Mouse (Mus musculus): ENCODE data around the gene Stk39. TPM values are rescaled to one million over a fixed set of nuclear protein-coding genes. Genes with fewer than 3 reads are reported as not detected.

Stk39 gene
- polyA plus RNA-seq, 1 experiment from 2014 or later = 30.0 TPM

DNA sequence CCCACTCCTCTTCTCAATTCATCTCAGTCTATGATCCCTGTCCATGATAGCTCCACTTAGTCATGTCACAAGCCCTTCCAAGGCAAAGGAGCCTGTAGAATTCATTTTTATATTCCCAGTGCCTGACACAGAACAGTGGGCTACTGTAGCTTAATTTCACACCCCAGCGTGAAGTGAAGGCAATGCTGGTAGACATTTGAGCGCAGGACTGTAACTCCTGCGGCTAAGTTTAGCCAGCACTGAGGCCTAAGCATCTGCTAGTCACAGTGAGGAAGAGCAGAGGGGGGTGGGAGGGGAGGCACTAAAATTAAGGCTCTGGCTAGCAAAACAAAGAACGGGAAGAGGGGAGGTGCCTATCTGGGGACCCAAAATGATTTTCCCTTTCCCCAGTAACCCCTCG, 110.4 kb downstream of the Stk39 start:
- Histone ChIP-seq H3K4me1 (ENCODE audit: control insufficient read depth, insufficient read depth, low read length) (peaks cover 8% of the 10 kb centered on the region; the same call in 1 of the 2 replicates), H3K27me3 (ENCODE audit: control insufficient read depth, insufficient read depth, low read length) (no peaks in the 10 kb centered on the region), H3K9ac (ENCODE audit: low read depth, low read length) (no peak overlapping the region), H3K27ac (ENCODE audit: low read depth, low read length) (no peak overlapping the region), H3K4me2 (replicated peaks; ENCODE audit: low read depth, low read length) (no peak overlapping the region), H3K9me3 (ENCODE audit: control insufficient read depth, low read length) (no peaks in the 10 kb centered on the region), H3K4me3 (ENCODE audit: low read length) (no peak overlapping the region), H3K36me3 (ENCODE audit: control insufficient read depth, insufficient read depth, low read length) (peaks cover 17% of the 10 kb centered on the region)
- 53% methylated on average over 5 of the region's 5 CpGs for WGBS
- no peak for ATAC-seq (ENCODE audit: low FRiP score, low TSS enrichment)

DNA sequence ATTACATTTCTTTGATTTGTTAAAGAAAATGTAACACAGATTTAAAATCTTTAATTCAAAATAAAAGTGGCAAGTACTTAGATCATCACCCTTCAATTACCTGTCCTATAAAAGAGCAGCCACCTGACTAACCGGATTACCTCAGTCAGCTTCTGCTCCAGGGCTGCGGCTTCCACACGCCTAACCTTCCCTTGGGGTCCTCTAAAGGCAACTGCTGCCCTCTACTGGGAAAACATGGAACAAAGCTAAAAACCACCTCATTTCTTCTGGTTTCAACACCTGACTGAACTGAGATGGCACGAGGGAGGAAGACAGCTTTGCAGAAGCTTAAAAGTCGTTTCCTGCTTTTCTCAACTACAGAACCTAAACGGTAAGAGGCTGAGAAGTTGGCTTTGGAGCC, 121.4 kb downstream of the Stk39 start:
- no peak overlapping the region for H3K27ac ChIP-seq (ENCODE audit: low read depth, low read length)
- WGBS = 10% methylated on average over 6 of the region's 6 CpGs
- peak; percentile 32; the same call in 1 of the 2 replicates for ATAC-seq (ENCODE audit: low FRiP score, low TSS enrichment)

DNA sequence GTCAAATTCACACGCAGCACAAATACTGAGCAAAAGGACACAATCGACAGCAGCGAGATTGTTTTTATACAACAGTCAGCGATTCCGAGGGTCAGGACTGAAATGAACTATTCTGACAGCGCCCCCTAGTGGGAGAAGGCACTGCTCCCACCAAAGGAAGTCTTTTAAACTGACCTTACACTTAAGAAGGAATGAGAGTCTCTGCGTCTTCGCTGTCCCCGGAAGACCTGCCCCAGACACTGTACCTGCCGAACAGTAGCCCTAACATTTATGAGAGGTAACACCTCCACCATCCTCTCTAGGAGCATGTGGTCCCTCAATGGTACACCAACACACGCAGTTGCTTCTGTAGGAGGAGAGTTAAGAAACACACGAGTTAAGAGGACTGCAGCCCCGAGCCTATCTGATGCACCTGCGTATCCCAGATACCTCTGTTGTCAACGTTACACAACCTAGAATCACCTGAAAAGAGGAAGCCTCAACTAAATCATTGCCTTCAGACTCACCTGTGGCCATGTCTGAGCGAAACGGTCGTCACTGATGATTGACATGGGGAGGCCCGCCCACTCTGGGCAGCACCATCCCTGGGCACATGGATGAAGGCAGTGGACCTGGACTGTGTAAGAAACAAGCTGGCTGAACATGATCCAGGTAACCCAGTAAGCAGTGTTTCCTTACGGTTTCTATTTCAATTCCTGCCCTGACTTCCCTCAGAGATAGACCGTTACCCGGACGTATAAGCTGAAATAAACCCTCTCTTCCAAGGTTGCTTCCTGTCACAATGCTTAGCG, 122.3 kb downstream of the Stk39 start:
- H3K4me3 ChIP-seq (ENCODE audit: low read length) = no peak overlapping the region
- peaks cover 10% of the 10 kb centered on the region; the same call in 1 of the 2 replicates for H3K36me3 ChIP-seq (ENCODE audit: control insufficient read depth, insufficient read depth, low read length)
- 0 out of 2 replicates have a peak, but pooled peaks cover 4% of the 10 kb centered on the region for H3K4me1 ChIP-seq (ENCODE audit: control insufficient read depth, insufficient read depth, low read length)
- no peak overlapping the region for H3K9ac ChIP-seq (ENCODE audit: low read depth, low read length)
- no peaks in the 10 kb centered on the region for H3K9me3 ChIP-seq (ENCODE audit: control insufficient read depth, low read length)
- no peaks in the 10 kb centered on the region for H3K27me3 ChIP-seq (ENCODE audit: control insufficient read depth, insufficient read depth, low read length)
- WGBS = 57% methylated on average over 24 of the region's 24 CpGs
- H3K4me2 ChIP-seq (replicated peaks; ENCODE audit: low read depth, low read length) = no peak overlapping the region
- no peak overlapping the region for H3K27ac ChIP-seq (ENCODE audit: low read depth, low read length)
- ATAC-seq (ENCODE audit: low FRiP score, low TSS enrichment) = peak; percentile 42

More for the DNA sequence above, 121.4 kb downstream of the Stk39 start:
- 0 out of 2 replicates have a peak, but pooled peaks cover 4% of the 10 kb centered on the region for H3K4me1 ChIP-seq (ENCODE audit: control insufficient read depth, insufficient read depth, low read length)
- H3K9ac ChIP-seq (ENCODE audit: low read depth, low read length) = no peak overlapping the region
- H3K27me3 ChIP-seq (ENCODE audit: control insufficient read depth, insufficient read depth, low read length) = no peaks in the 10 kb centered on the region
- H3K9me3 ChIP-seq (ENCODE audit: control insufficient read depth, low read length) = no peaks in the 10 kb centered on the region
- H3K4me3 ChIP-seq (ENCODE audit: low read length) = no peak overlapping the region
- H3K36me3 ChIP-seq (ENCODE audit: control insufficient read depth, insufficient read depth, low read length) = peaks cover 10% of the 10 kb centered on the region; the same call in 1 of the 2 replicates
- H3K4me2 ChIP-seq (replicated peaks; ENCODE audit: low read depth, low read length) = no peak overlapping the region

DNA sequence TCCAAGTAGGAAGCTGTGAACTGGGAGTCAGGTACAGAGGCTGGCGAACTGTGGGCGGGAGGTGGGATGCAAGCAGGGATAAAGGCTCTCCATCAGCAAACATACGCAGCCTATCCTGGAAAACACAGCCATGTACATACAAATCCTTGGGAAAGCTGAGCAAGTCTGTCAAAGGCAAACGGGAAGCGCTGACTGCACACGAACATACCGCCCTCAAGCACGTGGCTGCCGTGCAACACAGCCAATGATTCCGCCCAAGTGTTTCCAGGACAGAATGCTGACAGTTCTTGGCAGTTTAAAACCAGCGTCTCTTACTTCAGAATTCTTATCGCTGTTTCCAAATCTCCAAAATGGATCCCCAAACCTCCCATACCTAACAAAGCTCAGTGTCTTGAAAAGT, 123.1 kb downstream of the Stk39 start:
- Histone ChIP-seq H3K27ac (ENCODE audit: low read depth, low read length) (no peak overlapping the region), H3K9me3 (ENCODE audit: control insufficient read depth, low read length) (no peaks in the 10 kb centered on the region), H3K4me3 (ENCODE audit: low read length) (no peak overlapping the region), H3K4me1 (ENCODE audit: control insufficient read depth, insufficient read depth, low read length) (0 out of 2 replicates have a peak, but pooled peaks cover 4% of the 10 kb centered on the region), H3K36me3 (ENCODE audit: control insufficient read depth, insufficient read depth, low read length) (peaks cover 10% of the 10 kb centered on the region; the same call in 1 of the 2 replicates), H3K27me3 (ENCODE audit: control insufficient read depth, insufficient read depth, low read length) (no peaks in the 10 kb centered on the region), H3K9ac (ENCODE audit: low read depth, low read length) (no peak overlapping the region), H3K4me2 (replicated peaks; ENCODE audit: low read depth, low read length) (no peak overlapping the region)
- no peak for ATAC-seq (ENCODE audit: low FRiP score, low TSS enrichment)
- 87% methylated on average over 12 of the region's 12 CpGs for WGBS

DNA sequence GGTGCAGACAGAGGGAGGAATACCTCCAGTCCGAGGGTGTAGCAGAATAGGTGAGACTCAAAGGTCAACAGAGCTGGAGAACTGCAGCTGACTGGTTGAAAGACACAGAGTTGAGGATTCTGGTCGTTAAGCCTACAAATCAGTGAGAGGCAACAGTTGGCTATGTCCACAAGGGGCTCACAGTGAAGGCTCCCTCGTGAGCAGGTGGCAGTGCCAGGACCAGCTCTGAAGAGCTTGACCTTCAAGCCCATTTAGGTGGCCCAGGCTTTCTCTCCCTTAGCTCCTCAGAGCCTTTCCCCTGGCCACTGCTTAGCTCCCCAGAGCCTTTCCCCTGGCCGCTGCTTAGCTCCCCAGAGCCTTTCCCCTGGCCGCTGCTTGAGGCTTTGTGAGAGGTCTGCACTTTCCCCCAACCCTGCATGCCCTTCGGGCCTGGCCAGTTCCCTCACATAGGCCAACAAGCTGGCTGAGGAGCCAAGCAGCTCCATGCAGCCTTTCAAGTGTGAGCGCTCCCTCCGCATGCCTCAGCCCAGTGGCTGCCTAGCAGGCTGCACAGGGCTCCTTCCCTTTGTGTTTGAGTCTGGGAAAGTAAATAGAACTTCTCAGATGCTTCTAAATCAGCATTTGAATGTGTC, 125.3 kb downstream of the Stk39 start:
- Histone ChIP-seq H3K9ac (ENCODE audit: low read depth, low read length) (no peak overlapping the region), H3K36me3 (ENCODE audit: control insufficient read depth, insufficient read depth, low read length) (peaks cover 6% of the 10 kb centered on the region; the same call in 1 of the 2 replicates), H3K9me3 (ENCODE audit: control insufficient read depth, low read length) (no peaks in the 10 kb centered on the region), H3K27me3 (ENCODE audit: control insufficient read depth, insufficient read depth, low read length) (no peaks in the 10 kb centered on the region), H3K27ac (ENCODE audit: low read depth, low read length) (no peak overlapping the region), H3K4me1 (ENCODE audit: control insufficient read depth, insufficient read depth, low read length) (0 out of 2 replicates have a peak, but pooled peaks cover 4% of the 10 kb centered on the region), H3K4me3 (ENCODE audit: low read length) (no peak overlapping the region), H3K4me2 (replicated peaks; ENCODE audit: low read depth, low read length) (no peak overlapping the region)
- ATAC-seq (ENCODE audit: low FRiP score, low TSS enrichment) = no peak
- WGBS = 62% methylated on average over 8 of the region's 8 CpGs

DNA sequence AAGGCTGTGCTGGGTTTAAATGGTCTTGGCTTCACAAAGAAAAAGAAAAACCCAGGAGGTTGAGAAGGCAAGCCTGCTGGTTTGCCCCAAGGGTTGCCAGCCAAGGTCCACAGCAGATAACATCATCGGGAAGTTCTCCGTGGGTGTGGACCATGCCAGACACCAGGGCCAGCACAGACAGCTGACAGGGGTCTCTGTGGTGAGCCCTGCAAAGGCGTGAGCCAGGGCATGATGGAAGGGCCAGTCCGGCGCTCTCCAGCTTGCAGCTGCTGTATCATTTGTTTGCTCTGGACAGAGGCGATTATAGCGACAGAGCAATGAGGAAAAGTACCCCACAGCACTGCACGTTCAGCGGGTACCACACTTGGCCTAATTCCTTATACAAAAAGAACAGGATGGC, 126.8 kb downstream of the Stk39 start:
- H3K27ac ChIP-seq (ENCODE audit: low read depth, low read length) = no peak overlapping the region
- no peak for ATAC-seq (ENCODE audit: low FRiP score, low TSS enrichment)
- H3K36me3 ChIP-seq (ENCODE audit: control insufficient read depth, insufficient read depth, low read length) = peaks cover 6% of the 10 kb centered on the region; the same call in 1 of the 2 replicates
- 0 out of 2 replicates have a peak, but pooled peaks cover 4% of the 10 kb centered on the region for H3K4me1 ChIP-seq (ENCODE audit: control insufficient read depth, insufficient read depth, low read length)
- no peaks in the 10 kb centered on the region for H3K27me3 ChIP-seq (ENCODE audit: control insufficient read depth, insufficient read depth, low read length)
- H3K4me2 ChIP-seq (replicated peaks; ENCODE audit: low read depth, low read length) = no peak overlapping the region
- WGBS = 88% methylated on average over 9 of the region's 9 CpGs
- H3K4me3 ChIP-seq (ENCODE audit: low read length) = no peak overlapping the region
- H3K9ac ChIP-seq (ENCODE audit: low read depth, low read length) = no peak overlapping the region
- no peaks in the 10 kb centered on the region for H3K9me3 ChIP-seq (ENCODE audit: control insufficient read depth, low read length)

DNA sequence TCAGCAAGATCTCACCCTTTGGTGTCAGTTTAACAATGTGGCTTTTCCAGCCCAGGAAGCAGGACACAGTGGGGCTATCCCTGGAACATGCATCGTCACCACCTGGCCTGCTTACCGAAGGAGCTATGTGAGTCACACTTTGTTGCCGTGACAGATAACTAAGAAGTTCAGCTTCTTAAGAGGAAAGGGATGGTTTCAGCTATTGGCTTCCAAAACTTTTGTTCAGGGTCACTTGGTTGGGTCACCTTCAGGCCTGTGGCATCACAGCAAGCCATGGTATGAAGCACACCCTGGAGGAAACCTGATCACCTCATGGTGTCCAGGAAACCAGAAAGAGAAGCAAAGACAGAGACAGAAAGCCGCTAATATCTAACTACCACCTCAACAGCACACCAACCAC, 128.3 kb downstream of the Stk39 start:
- 75% methylated on average over 4 of the region's 4 CpGs for WGBS
- H3K36me3 ChIP-seq (ENCODE audit: control insufficient read depth, insufficient read depth, low read length) = peaks cover 6% of the 10 kb centered on the region; the same call in 1 of the 2 replicates
- H3K27me3 ChIP-seq (ENCODE audit: control insufficient read depth, insufficient read depth, low read length) = no peaks in the 10 kb centered on the region
- no peak overlapping the region for H3K4me2 ChIP-seq (replicated peaks; ENCODE audit: low read depth, low read length)
- ATAC-seq (ENCODE audit: low FRiP score, low TSS enrichment) = no peak
- 0 out of 2 replicates have a peak, but pooled peaks cover 4% of the 10 kb centered on the region for H3K4me1 ChIP-seq (ENCODE audit: control insufficient read depth, insufficient read depth, low read length)
- no peak overlapping the region for H3K9ac ChIP-seq (ENCODE audit: low read depth, low read length)
- no peak overlapping the region for H3K4me3 ChIP-seq (ENCODE audit: low read length)
- H3K27ac ChIP-seq (ENCODE audit: low read depth, low read length) = no peak overlapping the region
- H3K9me3 ChIP-seq (ENCODE audit: control insufficient read depth, low read length) = no peaks in the 10 kb centered on the region

DNA sequence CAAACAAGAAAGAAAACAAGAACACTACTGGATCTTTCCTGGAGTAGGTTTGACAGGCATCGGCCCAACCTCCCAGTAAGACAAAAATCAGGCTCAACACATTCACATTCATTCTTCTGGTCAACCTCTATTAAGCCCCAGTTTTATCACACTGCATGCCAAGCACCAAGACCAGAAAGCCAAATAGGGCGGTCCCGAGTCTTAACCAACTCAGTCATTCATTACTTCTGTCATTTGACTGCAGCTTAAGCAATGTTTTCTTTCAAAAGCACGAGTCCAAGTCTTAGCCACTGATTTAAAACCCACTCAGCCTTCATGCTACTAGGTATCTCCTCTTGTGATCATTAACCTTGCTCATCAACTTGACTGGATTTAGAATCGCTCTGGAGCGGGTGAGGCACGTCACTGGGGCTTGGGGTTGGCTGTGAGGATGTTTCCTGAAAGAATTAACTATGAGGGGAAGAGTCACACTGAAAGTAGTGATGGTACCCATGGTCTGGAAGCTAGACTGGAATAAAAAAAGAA, 129.9 kb downstream of the Stk39 start:
- Histone ChIP-seq H3K27me3 (ENCODE audit: control insufficient read depth, insufficient read depth, low read length) (no peaks in the 10 kb centered on the region), H3K9me3 (ENCODE audit: control insufficient read depth, low read length) (no peaks in the 10 kb centered on the region), H3K4me3 (ENCODE audit: low read length) (no peak overlapping the region), H3K27ac (ENCODE audit: low read depth, low read length) (no peak overlapping the region), H3K36me3 (ENCODE audit: control insufficient read depth, insufficient read depth, low read length) (peaks cover 6% of the 10 kb centered on the region; the same call in 1 of the 2 replicates), H3K4me1 (ENCODE audit: control insufficient read depth, insufficient read depth, low read length) (0 out of 2 replicates have a peak, but pooled peaks cover 4% of the 10 kb centered on the region), H3K9ac (ENCODE audit: low read depth, low read length) (no peak overlapping the region), H3K4me2 (replicated peaks; ENCODE audit: low read depth, low read length) (no peak overlapping the region)
- no peak for ATAC-seq (ENCODE audit: low FRiP score, low TSS enrichment)
- WGBS = 83% methylated on average over 7 of the region's 7 CpGs

Data from kidney, embryonic 14.5 days (tissue).